Mouse (Mus musculus) WW6 (cell line): ENCODE measurements around the gene Nosip.
"Not testable (repeated sequence)": the region's sequence is repeated elsewhere in the genome, so short reads cannot be mapped to it uniquely, and the experiment has no call there.

Source experiments
- DNase-seq: peaks from one replicate; pipeline ENCODE4 v3.0.0-alpha.2; 2013; ENCODE audit warnings: low read depth, low spot score

Gene Nosip

DNA sequence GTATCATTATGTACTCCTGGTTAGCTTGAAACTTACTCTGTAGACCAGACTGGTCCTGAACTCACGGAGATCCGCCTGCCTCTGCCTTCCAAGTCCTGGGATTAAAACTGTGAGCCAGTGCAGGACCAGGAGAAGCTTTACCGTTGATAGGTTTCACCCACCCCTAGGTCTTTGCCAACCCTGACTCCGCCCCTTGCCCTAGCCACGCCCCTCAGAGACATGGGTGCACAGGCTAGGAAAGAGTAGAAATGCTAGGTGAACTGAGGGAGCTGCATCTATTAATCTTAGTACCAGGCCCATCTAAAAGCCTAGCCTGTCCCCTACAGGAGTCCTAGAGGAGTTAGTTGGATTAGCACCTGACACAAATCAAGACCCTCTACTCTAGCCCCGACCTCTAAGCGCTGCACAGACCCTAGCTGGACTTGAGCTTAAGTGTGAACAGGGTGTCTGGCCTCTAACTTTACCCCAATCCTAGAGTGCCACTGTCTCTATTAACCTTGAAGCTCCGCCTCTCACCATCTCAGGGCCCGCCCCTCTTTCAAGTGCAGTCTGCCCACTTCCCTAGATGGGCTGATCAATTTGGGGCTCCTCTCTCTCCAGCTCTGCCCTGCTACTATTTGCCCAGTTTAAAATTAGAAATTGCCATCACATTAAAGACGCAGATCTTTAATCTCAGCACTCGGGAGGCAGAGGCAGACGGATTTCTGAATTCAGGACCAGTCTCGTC is 28.2 kb downstream of the Nosip start:
- no peak for DNase-seq

- no peak for DNase-seq
Observed at GRCm38 (mm10) chr7:45091001-45091990, 29.1 kb downstream of the Nosip start.

DNA sequence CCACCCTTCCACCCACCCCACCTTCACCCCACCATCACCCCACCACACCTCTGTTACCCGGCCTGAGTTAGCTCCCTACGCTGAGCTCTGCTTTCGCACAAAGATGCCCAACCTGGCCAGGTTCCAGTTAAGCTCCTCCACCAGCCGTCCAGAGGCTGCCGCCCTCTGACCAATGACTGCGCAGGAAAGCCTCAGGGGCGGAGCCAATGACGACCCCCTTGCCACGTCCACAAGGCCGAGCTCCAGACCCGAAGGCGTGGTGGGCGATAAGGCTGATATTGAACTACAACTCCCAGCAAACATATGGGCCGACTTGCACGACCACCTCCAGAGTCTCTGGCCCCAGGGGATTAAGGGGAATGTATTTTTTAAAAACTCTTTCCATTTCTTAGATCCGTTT is 29.8 kb downstream of the Nosip start, which contains the start of gene Rcn3:
Gene Rcn3, minus strand, starts transcription at position 174 of the 400 bp plus-strand sequence.
- no peak for DNase-seq

- DNase-seq = no peak
Observed at GRCm38 (mm10) chr7:45092828-45093515, 30.7 kb downstream of the Nosip start.

- DNase-seq = no peak
Observed at GRCm38 (mm10) chr7:45093516-45093905, 31.3 kb downstream of the Nosip start.

DNA sequence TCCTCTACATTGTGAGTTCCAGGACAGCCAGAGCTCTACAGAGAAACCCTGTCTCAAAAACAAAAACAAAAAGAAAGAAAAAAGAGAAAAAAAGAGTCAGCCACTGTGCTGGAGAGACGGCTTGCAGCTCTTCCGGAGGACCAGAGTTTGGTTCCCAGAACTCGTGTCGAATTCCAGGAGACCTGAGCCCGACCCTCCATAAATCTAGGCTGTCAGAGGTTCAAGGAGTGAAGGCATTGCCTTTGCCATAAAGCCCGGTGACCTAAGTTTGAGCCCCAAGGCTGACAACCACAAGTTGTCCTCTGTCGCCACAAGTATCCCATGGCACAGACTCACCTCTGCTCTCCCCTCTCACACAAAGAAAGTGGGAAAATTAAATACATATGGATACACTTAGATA is 31.9 kb downstream of the Nosip start:
- no peak for DNase-seq

GRCm38 (mm10) chr7:45095367-45095766 is 33.1 kb downstream of the Nosip start:
- DNase-seq = no peak

DNA sequence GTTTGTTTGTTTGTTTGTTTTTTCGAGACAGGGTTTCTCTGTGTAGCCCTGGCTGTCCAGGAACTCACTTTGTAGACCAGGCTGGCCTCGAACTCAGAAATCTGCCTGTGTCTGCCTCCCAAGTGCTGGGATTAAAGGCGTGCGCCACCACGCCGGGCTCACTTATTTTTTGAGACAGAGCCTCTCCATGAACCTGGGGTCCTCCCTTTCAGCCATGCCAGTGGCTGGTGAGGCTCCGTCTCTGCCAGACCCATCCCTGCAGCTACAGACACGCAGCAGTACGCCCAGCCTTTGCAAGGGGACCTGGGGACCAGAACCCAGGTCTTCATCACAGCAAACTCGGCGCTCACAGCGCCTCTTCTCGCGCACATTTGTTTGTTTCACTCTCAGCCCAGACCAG is 33.7 kb downstream of the Nosip start:
- not testable (repeated sequence) for DNase-seq

- DNase-seq = no peak
Observed at GRCm38 (mm10) chr7:45097479-45097878, 35.2 kb downstream of the Nosip start.

- DNase-seq = no peak
Observed at GRCm38 (mm10) chr7:45098541-45099240, 36.5 kb downstream of the Nosip start.

GRCm38 (mm10) chr7:45100046-45100445 is 37.8 kb downstream of the Nosip start:
- no peak for DNase-seq

GRCm38 (mm10) chr7:45102441-45102840 is 40.2 kb downstream of the Nosip start:
- DNase-seq = no peak

GRCm38 (mm10) chr7:45102940-45103585 is 40.8 kb downstream of the Nosip start:
- no peak for DNase-seq

DNA sequence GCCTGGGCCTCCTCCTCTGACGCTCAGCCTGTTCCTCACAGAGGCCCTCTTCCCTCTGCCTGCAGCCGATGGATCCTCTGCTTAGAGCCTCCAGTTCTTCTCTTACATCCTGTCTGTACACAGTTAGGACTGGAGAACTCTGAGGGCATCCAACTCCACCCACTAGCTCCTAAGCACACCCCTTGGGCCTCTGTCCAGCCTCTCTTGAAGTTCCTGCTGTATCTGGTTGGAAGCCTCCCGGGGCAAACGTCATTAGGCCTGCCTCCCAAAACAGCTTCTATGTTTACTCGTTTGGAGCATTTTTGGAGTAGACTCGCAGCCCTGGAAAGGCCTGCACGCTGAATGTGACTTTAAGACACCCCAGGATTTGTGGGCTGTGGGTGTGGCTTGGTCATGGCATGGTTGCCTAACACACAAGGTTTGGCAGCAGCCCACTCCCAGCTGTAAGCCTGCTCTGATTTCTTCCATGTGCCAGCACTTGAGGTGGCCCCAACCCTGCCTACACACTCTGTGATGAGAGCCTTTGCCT is 41.5 kb downstream of the Nosip start, which contains the start of gene Fcgrt:
Gene Fcgrt, minus strand, starts transcription at position 200 of the 529 bp plus-strand sequence.
- DNase-seq = no peak

DNA sequence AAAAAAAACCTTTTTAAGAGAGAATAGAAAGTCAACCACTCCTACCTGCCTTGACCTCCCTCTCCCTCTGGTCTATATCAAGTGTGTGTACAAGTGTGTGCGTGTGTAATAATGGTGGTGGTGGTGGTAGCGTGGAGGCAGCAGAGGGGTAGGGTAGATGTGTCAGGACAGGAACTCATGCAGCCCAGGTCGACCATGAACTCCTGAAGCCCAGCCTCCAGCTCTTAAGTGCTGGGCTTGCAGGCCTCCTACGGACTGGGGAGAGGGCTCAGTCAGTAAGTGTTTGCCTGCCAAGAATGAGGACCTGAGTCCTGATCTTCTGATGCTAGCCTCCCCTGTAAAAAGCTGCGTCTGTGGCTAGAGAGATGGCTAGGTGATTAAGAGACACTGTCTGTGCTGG is 42.7 kb downstream of the Nosip start:
- no peak for DNase-seq

- DNase-seq = no peak
Observed at GRCm38 (mm10) chr7:45105491-45105890, 43.3 kb downstream of the Nosip start.

GRCm38 (mm10) chr7:45106441-45106840 is 44.2 kb downstream of the Nosip start:
- no peak for DNase-seq

DNA sequence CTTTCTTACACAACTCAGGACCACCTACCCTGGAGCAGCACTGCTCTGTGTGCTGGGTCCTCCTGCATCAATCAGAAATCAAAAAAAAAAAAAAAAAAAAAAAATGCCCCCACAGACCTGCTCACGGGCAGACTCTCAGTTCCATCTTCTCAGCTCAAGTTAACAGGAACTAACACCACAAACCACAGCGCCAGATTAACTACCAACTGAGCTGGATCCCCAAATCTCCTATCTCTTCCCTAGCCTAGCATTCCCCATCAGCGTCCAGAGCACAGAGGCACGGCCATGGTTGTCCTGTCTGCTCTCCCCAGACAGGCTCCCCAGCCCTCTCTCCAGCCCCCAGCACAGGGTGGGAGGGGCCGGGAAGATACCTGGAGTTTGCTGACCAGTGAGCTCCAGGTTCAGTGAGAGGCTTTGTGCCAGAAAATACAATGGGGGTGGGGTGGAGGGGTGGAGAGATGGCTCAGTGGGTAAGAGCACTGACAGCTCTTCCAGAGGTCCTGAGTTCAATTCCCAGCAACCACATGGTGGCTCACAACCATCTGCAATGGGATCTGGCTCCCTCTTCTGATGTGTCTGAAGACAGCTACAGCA is 44.9 kb downstream of the Nosip start:
- DNase-seq = no peak

DNA sequence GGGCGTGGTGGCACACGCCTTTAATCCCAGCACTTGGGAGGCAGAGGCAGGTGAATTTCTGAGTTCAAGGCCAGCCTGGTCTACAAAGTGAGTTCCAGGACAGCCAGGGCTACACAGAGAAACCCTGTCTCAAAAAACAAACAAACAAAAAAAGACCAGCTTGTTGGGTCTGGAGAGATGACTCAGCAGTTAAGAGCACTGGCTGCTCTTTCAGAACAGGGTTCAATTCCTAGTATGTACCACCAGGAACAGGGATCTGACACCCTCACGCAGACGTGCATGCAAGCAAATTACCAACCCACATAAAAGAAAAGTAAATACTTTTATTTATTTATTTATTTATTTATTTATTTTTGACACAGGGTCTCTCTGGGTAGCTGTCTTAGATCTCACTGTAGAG is 47.9 kb downstream of the Nosip start:
- not testable (repeated sequence) for DNase-seq

DNA sequence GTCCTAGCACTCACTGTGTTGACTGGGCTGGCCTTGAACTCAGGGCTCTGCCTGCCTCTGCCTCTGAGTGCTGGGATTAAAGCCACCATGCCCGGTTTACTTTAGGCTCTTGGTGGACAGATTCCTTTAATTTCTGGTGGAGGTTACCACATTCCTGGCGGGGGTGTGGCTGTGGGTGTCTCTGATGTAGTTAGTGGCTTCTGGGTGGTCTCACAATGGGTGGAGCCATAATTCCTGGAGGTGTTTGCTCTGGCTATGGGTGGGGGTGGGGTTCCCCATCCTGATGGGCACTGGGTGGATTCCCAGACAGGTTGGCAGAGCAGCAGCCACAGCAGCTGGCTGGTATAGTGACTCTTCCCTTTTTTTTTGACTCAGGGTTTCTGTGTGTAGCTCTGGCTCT is 49.7 kb downstream of the Nosip start:
- DNase-seq = no peak
